Mouse (Mus musculus): Measurements from ENCODE around the gene Gm4312. TPM values are rescaled to one million over a fixed set of nuclear protein-coding genes. Genes with fewer than 3 reads are reported as not detected.
"Not testable (repeated sequence)": the region's sequence is repeated elsewhere in the genome, so short reads cannot be mapped to it uniquely, and the experiment has no call there.

Gm4312 gene
- polyA plus RNA-seq (2014; fragmentation: Nextera tagmentation; extraction: Ambion mirVana) = not detected in 2 replicates

- not testable (repeated sequence) for H3K9ac ChIP-seq (ENCODE audit: low read length)
- WGBS = no CpG with 5 or more reads among the region's 2 CpGs
Measured at GRCm38 (mm10) chr10:100382460-100382859, at the start of gene Gm4312. TSS of gene Gm4312 (minus strand) at chr10:100382560.

GRCm38 (mm10) chr10:100427592-100427991 is 45.2 kb upstream of the Gm4312 start:
- Histone ChIP-seq H3K9me3 (ENCODE audit: control insufficient read depth, low read length) (no peaks in the 10 kb centered on the region), H3K4me2 (ENCODE audit: low read depth) (no peak overlapping the region), H3K36me3 (ENCODE audit: control insufficient read depth, insufficient read depth, low read length) (no peaks in the 10 kb centered on the region), H3K9ac (ENCODE audit: low read length) (no peak overlapping the region), H3K27ac (ENCODE audit: low read depth, low read length) (no peak overlapping the region), H3K27me3 (ENCODE audit: control insufficient read depth, insufficient read depth, low read length) (no peaks in the 10 kb centered on the region), H3K4me3 (ENCODE audit: low read depth, low read length) (no peak overlapping the region), H3K4me1 (ENCODE audit: control insufficient read depth, insufficient read depth, low read length) (no peaks in the 10 kb centered on the region)
- no peak for ATAC-seq (ENCODE audit: insufficient read depth, low FRiP score, low TSS enrichment)
- no peak for DNase-seq (ENCODE audit: low spot score)
- 89% methylated on average over 2 of the region's 2 CpGs for WGBS

More at GRCm38 (mm10) chr10:100382460-100382859, at the start of gene Gm4312:
- H3K4me1 ChIP-seq (ENCODE audit: control insufficient read depth, insufficient read depth, low read length); H3K9me3 ChIP-seq (ENCODE audit: control insufficient read depth, low read length); DNase-seq (ENCODE audit: low spot score); ATAC-seq (ENCODE audit: insufficient read depth, low FRiP score, low TSS enrichment); H3K4me3 ChIP-seq (ENCODE audit: low read depth, low read length); H3K27me3 ChIP-seq (ENCODE audit: control insufficient read depth, insufficient read depth, low read length); H3K36me3 ChIP-seq (ENCODE audit: control insufficient read depth, insufficient read depth, low read length); H3K27ac ChIP-seq (ENCODE audit: low read depth, low read length); H3K4me2 ChIP-seq (ENCODE audit: low read depth): not testable (repeated sequence)

- H3K4me2 ChIP-seq (ENCODE audit: low read depth) = no peak overlapping the region
Measured at GRCm38 (mm10) chr10:100415566-100415965, 33.2 kb upstream of the Gm4312 start.

GRCm38 (mm10) chr10:100402301-100402700 is 19.9 kb upstream of the Gm4312 start:
- H3K9me3 ChIP-seq (ENCODE audit: control insufficient read depth, low read length); H3K9ac ChIP-seq (ENCODE audit: low read length); H3K27ac ChIP-seq (ENCODE audit: low read depth, low read length); ATAC-seq (ENCODE audit: insufficient read depth, low FRiP score, low TSS enrichment); H3K36me3 ChIP-seq (ENCODE audit: control insufficient read depth, insufficient read depth, low read length); DNase-seq (ENCODE audit: low spot score); H3K4me1 ChIP-seq (ENCODE audit: control insufficient read depth, insufficient read depth, low read length); H3K27me3 ChIP-seq (ENCODE audit: control insufficient read depth, insufficient read depth, low read length); H3K4me2 ChIP-seq (ENCODE audit: low read depth); H3K4me3 ChIP-seq (ENCODE audit: low read depth, low read length): not testable (repeated sequence)
- 89% methylated on average over 6 of the region's 6 CpGs for WGBS

More at GRCm38 (mm10) chr10:100415566-100415965, 33.2 kb upstream of the Gm4312 start:
- Histone ChIP-seq H3K4me3 (ENCODE audit: low read depth, low read length) (no peak overlapping the region), H3K36me3 (ENCODE audit: control insufficient read depth, insufficient read depth, low read length) (no peaks in the 10 kb centered on the region), H3K9ac (ENCODE audit: low read length) (no peak overlapping the region), H3K9me3 (ENCODE audit: control insufficient read depth, low read length) (no peaks in the 10 kb centered on the region), H3K4me1 (ENCODE audit: control insufficient read depth, insufficient read depth, low read length) (no peaks in the 10 kb centered on the region), H3K27me3 (ENCODE audit: control insufficient read depth, insufficient read depth, low read length) (no peaks in the 10 kb centered on the region), H3K27ac (ENCODE audit: low read depth, low read length) (no peak overlapping the region)
- DNase-seq (ENCODE audit: low spot score) (no peak), ATAC-seq (ENCODE audit: insufficient read depth, low FRiP score, low TSS enrichment) (no peak)
- WGBS = 92% methylated on average over 7 of the region's 7 CpGs

- not testable (repeated sequence) for H3K27me3 ChIP-seq (ENCODE audit: control insufficient read depth, insufficient read depth, low read length); H3K27ac ChIP-seq (ENCODE audit: low read depth, low read length); H3K9ac ChIP-seq (ENCODE audit: low read length); H3K4me3 ChIP-seq (ENCODE audit: low read depth, low read length); H3K9me3 ChIP-seq (ENCODE audit: control insufficient read depth, low read length); H3K4me2 ChIP-seq (ENCODE audit: low read depth); H3K36me3 ChIP-seq (ENCODE audit: control insufficient read depth, insufficient read depth, low read length); DNase-seq (ENCODE audit: low spot score); ATAC-seq (ENCODE audit: insufficient read depth, low FRiP score, low TSS enrichment); H3K4me1 ChIP-seq (ENCODE audit: control insufficient read depth, insufficient read depth, low read length)
- no CpG with 5 or more reads among the region's 3 CpGs for WGBS
Measured at GRCm38 (mm10) chr10:100361038-100361437, 21.3 kb downstream of the Gm4312 start, which contains the start of gene Gm4307. TSS of gene Gm4307 (plus strand) at chr10:100361338.

GRCm38 (mm10) chr10:100356841-100357240 is 25.5 kb downstream of the Gm4312 start:
- not testable (repeated sequence) for H3K27ac ChIP-seq (ENCODE audit: low read depth, low read length); H3K9me3 ChIP-seq (ENCODE audit: control insufficient read depth, low read length); H3K4me3 ChIP-seq (ENCODE audit: low read depth, low read length); H3K27me3 ChIP-seq (ENCODE audit: control insufficient read depth, insufficient read depth, low read length); H3K4me1 ChIP-seq (ENCODE audit: control insufficient read depth, insufficient read depth, low read length); H3K9ac ChIP-seq (ENCODE audit: low read length); H3K36me3 ChIP-seq (ENCODE audit: control insufficient read depth, insufficient read depth, low read length); H3K4me2 ChIP-seq (ENCODE audit: low read depth); DNase-seq (ENCODE audit: low spot score); ATAC-seq (ENCODE audit: insufficient read depth, low FRiP score, low TSS enrichment)
- WGBS = 91% methylated on average over 2 of the region's 2 CpGs

- H3K4me1 ChIP-seq (ENCODE audit: control insufficient read depth, insufficient read depth, low read length); H3K4me2 ChIP-seq (ENCODE audit: low read depth); H3K9me3 ChIP-seq (ENCODE audit: control insufficient read depth, low read length); H3K4me3 ChIP-seq (ENCODE audit: low read depth, low read length); DNase-seq (ENCODE audit: low spot score); ATAC-seq (ENCODE audit: insufficient read depth, low FRiP score, low TSS enrichment); H3K27me3 ChIP-seq (ENCODE audit: control insufficient read depth, insufficient read depth, low read length); H3K36me3 ChIP-seq (ENCODE audit: control insufficient read depth, insufficient read depth, low read length); H3K9ac ChIP-seq (ENCODE audit: low read length); H3K27ac ChIP-seq (ENCODE audit: low read depth, low read length): not testable (repeated sequence)
- WGBS = no CpG with 5 or more reads among the region's 3 CpGs
Measured at GRCm38 (mm10) chr10:100350793-100351192, 31.6 kb downstream of the Gm4312 start, which contains the start of gene Gm4305. TSS of gene Gm4305 (plus strand) at chr10:100351093.

- not testable (repeated sequence) for H3K27ac ChIP-seq (ENCODE audit: low read depth, low read length)
- WGBS = no CpG with 5 or more reads among the region's 3 CpGs
Measured at GRCm38 (mm10) chr10:100345672-100346071, 36.7 kb downstream of the Gm4312 start, which contains the start of gene Gm4303. TSS of gene Gm4303 (plus strand) at chr10:100345972.

GRCm38 (mm10) chr10:100340536-100340935 is 41.8 kb downstream of the Gm4312 start, which contains the start of gene Gm4302:
TSS of gene Gm4302 (plus strand) at chr10:100340836.
- not testable (repeated sequence) for H3K4me1 ChIP-seq (ENCODE audit: control insufficient read depth, insufficient read depth, low read length); ATAC-seq (ENCODE audit: insufficient read depth, low FRiP score, low TSS enrichment); H3K4me2 ChIP-seq (ENCODE audit: low read depth); H3K4me3 ChIP-seq (ENCODE audit: low read depth, low read length); H3K27me3 ChIP-seq (ENCODE audit: control insufficient read depth, insufficient read depth, low read length); H3K27ac ChIP-seq (ENCODE audit: low read depth, low read length); H3K9ac ChIP-seq (ENCODE audit: low read length); H3K36me3 ChIP-seq (ENCODE audit: control insufficient read depth, insufficient read depth, low read length); DNase-seq (ENCODE audit: low spot score); H3K9me3 ChIP-seq (ENCODE audit: control insufficient read depth, low read length)
- WGBS = no CpG with 5 or more reads among the region's 3 CpGs

More at GRCm38 (mm10) chr10:100345672-100346071, 36.7 kb downstream of the Gm4312 start, which contains the start of gene Gm4303:
- not testable (repeated sequence) for ATAC-seq (ENCODE audit: insufficient read depth, low FRiP score, low TSS enrichment); H3K9me3 ChIP-seq (ENCODE audit: control insufficient read depth, low read length); H3K4me1 ChIP-seq (ENCODE audit: control insufficient read depth, insufficient read depth, low read length); H3K4me2 ChIP-seq (ENCODE audit: low read depth); H3K9ac ChIP-seq (ENCODE audit: low read length); H3K36me3 ChIP-seq (ENCODE audit: control insufficient read depth, insufficient read depth, low read length); H3K27me3 ChIP-seq (ENCODE audit: control insufficient read depth, insufficient read depth, low read length); DNase-seq (ENCODE audit: low spot score); H3K4me3 ChIP-seq (ENCODE audit: low read depth, low read length)
